Mouse (Mus musculus): ENCODE results near the gene Serpina9.

DNA sequence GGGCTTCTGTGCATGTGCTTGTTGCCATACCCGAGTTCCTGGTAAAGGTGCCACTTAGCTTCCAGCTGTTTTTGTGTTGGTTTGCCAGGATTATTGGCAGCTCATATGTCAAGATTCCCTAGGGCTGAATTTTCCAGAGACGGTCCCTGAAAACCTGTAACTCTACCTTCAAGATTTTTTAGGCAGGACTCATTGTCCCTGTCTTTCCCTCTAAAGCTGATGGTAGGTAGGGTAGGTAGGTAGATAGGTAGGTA, 24.1 kb downstream of the Serpina9 start:
- no peak for TF ChIP-seq CTCF (conservative IDR thresholded peaks at IDR 0.05; ENCODE audit: low read length)
- TF ChIP-seq NANOG (IDR thresholded peaks at IDR 0.05; ENCODE audit: borderline replicate concordance, low read length) = no peak
- TF ChIP-seq POU5F1 (IDR thresholded peaks at IDR 0.05; ENCODE audit: borderline replicate concordance, low read length) = no peak

Data from E14TG2a.4 (cell line).